Mouse (Mus musculus) liver, postnatal 0 days (tissue): ENCODE measurements around the gene Etv5. TPM values are rescaled to one million over a fixed set of nuclear protein-coding genes. Genes with fewer than 3 reads are reported as not detected.

Experiments used
- ATAC-seq: fragments of 200-750 bp; cut with Nextera tagmentation; 2 replicates; pipeline ENCODE4 v1.8.0; 2017; ENCODE audit warnings: mild to moderate bottlenecking, moderate library complexity
- DNase-seq: peaks from one replicate; pipeline ENCODE4 v3.0.0-alpha.2; 2016
- H3K27ac ChIP-seq: fragments of 300-500 bp; sonication (generic); 2 replicates; pipeline ENCODE4 v1.5.1; 2014; ENCODE audit warnings: antibody characterized with exemption, moderate library complexity, mild to moderate bottlenecking, low read depth
- H3K27me3 ChIP-seq: fragments of 300-500 bp; sonication (generic); 2 replicates; pipeline ENCODE4 v1.6.1; 2014; ENCODE audit warnings: low read length, control low read depth, mixed read lengths; ENCODE audit not compliant: insufficient read depth
- H3K36me3 ChIP-seq: fragments of 300-500 bp; sonication (generic); replicated peaks from 2 replicates; pipeline ENCODE4 v1.6.1; 2014; ENCODE audit warnings: mild to moderate bottlenecking, control low read depth, low read length, moderate library complexity, mixed read lengths; ENCODE audit not compliant: insufficient read depth
- H3K4me1 ChIP-seq: fragments of 300-500 bp; sonication (generic); 2 replicates; pipeline ENCODE4 v1.6.1; 2014; ENCODE audit warnings: antibody characterized with exemption, mild to moderate bottlenecking, control low read depth; ENCODE audit not compliant: insufficient read depth
- H3K4me2 ChIP-seq: fragments of 300-500 bp; sonication (generic); 2 replicates; pipeline ENCODE4 v1.6.1; 2014; ENCODE audit warnings: low read depth, mild to moderate bottlenecking, low read length, moderate library complexity, mixed read lengths
- H3K4me3 ChIP-seq: fragments of 300-500 bp; sonication (generic); 2 replicates; pipeline ENCODE4 v1.5.1; 2014; ENCODE audit warnings: low read depth, low read length
- H3K9ac ChIP-seq: fragments of 300-500 bp; sonication (generic); replicated peaks from 2 replicates; pipeline ENCODE4 v1.6.1; 2014; ENCODE audit warnings: mild to moderate bottlenecking, moderate library complexity
- H3K9me3 ChIP-seq: fragments of 300-500 bp; sonication (generic); 2 replicates; pipeline ENCODE4 v1.6.1; 2016; ENCODE audit warnings: mild to moderate bottlenecking, control low read depth, low read length, mixed read lengths
- CTCF ChIP-seq: sonication (generic); IDR thresholded peaks from 2 replicates; pipeline ENCODE4 v1.5.1; 2016; ENCODE audit warnings: antibody characterized with exemption, low read depth
- EP300 ChIP-seq: IDR thresholded peaks from 2 replicates; pipeline ENCODE4 v1.6.1; 2016; ENCODE audit warnings: antibody characterized with exemption, low read depth, mild to moderate bottlenecking
- WGBS: fragments of 180-500 bp; shearing (Covaris S2); extraction: QIAGEN DNeasy Blood & Tissue Kit; methylation state at CpG from one replicate; pipeline ENCODE4 v1.1.7; 2014; ENCODE audit not compliant: insufficient replicate concordance; 5-methylcytosine and 5-hydroxymethylcytosine counted together
- polyA plus RNA-seq: library from polyadenylated mRNA; unstranded; fragments of >200 nt; fragmentation: Nextera tagmentation; extraction: Ambion mirVana; gene quantifications from 2 replicates; pipeline ENCODE4 v1.2.1, GENCODE M21; 2015

The Etv5 gene
- 2.6 and 2.7 TPM in 2 replicates for polyA plus RNA-seq

GRCm38 (mm10) chr16:22439499-22440177 is at the start of gene Etv5:
Gene Etv5, minus strand, starts transcription at chr16:22439719.
- TF ChIP-seq CTCF, result no peak
- TF ChIP-seq EP300, result peak; percentile 50
- WGBS, result under 1% methylated on average over 63 of the region's 63 CpGs
- Histone ChIP-seq H3K9me3 (no peaks in the 10 kb centered on the region), H3K9ac (peak within 1 kb of the TSS; percentile 77), H3K4me3 (peak within 1 kb of the TSS; percentile 82), H3K27ac (peak within 1 kb of the TSS; percentile 65), H3K27me3 (peaks cover 17% of the 10 kb centered on the region; the same call in 1 of the 2 replicates), H3K4me2 (peak within 1 kb of the TSS; percentile 99), H3K4me1 (peaks cover 26% of the 10 kb centered on the region), H3K36me3 (no peaks in the 10 kb centered on the region)
- DNase-seq (peak; percentile 96), ATAC-seq (peak; percentile 97)

DNA sequence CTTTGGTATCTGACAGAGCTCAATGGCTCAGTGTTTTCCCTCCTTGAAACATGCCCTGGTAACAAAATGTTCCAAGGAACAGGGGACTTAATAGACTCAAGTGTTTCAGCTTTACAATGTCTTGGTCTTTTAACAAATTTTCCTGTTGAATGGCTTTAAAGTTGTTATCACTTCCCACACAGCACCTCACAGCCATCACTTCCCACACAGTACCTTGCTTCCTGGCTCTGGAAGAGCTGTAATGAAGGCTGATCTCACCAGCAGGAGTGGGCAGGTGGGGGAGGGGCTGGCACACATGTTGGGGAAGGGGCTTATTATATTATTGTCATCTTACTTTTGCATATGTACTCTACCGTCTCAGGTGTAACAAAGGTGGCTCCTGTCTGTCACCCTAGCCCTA is 44.4 kb upstream of the Etv5 start:
- Histone ChIP-seq H3K9ac (no peak overlapping the region), H3K9me3 (no peaks in the 10 kb centered on the region), H3K27ac (no peak overlapping the region), H3K4me1 (no peaks in the 10 kb centered on the region), H3K4me2 (no peak overlapping the region), H3K4me3 (no peak overlapping the region), H3K36me3 (no peaks in the 10 kb centered on the region), H3K27me3 (no peaks in the 10 kb centered on the region)
- DNase-seq (no peak), ATAC-seq (no peak)
- TF ChIP-seq EP300 (no peak), CTCF (no peak)
- 73% methylated on average over 1 of the region's 1 CpGs for WGBS

GRCm38 (mm10) chr16:22479322-22479721 is 39.8 kb upstream of the Etv5 start:
- Histone ChIP-seq H3K36me3 (no peaks in the 10 kb centered on the region), H3K9ac (no peak overlapping the region), H3K4me1 (no peaks in the 10 kb centered on the region), H3K4me3 (no peak overlapping the region), H3K4me2 (no peak overlapping the region), H3K27me3 (no peaks in the 10 kb centered on the region), H3K9me3 (no peaks in the 10 kb centered on the region), H3K27ac (no peak overlapping the region)
- TF ChIP-seq EP300, result no peak
- no peak for TF ChIP-seq CTCF
- 41% methylated on average over 8 of the region's 8 CpGs for WGBS
- DNase-seq, result no peak
- no peak for ATAC-seq

DNA sequence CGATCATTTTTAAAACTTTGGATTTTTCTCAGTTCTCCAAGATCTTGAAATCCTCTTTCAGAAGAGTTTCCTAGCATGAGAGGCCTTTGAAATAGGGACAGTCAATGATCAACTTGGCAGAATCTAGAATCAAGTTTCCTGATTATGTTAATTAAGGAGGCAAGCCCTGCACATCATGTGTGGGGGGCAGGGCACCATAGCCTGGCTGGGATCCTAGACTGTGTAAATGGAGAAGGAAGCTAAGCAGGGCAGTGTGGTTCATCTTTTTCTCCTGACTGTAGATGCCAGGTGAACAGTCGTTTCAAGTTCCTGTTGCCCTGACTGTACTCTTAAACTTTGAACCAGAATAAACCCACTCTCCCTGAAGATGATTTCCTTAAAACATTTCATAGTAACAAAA is 32.2 kb upstream of the Etv5 start:
- Histone ChIP-seq H3K4me2 (no peak overlapping the region), H3K9me3 (no peaks in the 10 kb centered on the region), H3K9ac (no peak overlapping the region), H3K4me1 (no peaks in the 10 kb centered on the region), H3K36me3 (no peaks in the 10 kb centered on the region), H3K4me3 (no peak overlapping the region), H3K27ac (no peak overlapping the region), H3K27me3 (no peaks in the 10 kb centered on the region)
- WGBS, result 51% methylated on average over 2 of the region's 2 CpGs
- TF ChIP-seq EP300, result no peak
- TF ChIP-seq CTCF, result no peak
- DNase-seq (no peak), ATAC-seq (no peak)

DNA sequence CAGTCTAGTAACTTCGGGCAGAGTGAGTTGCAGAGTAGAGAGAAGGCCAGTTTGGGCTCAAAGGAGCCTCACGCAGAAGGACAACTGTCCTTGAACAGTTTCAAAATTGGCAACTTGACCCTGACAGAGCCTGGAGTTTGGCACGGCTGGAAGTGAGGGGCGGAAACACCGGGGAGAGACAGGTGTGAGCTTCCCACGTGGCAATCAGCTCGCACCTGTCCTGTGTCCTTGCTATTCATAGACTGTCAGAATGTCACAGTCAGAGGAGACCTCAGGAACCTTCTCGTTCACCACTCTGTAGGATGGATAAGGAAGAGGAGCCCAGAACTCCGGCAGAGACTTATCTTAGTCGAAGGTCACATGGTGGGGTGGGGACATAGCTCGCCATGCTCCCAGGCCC is 29.9 kb upstream of the Etv5 start:
- Histone ChIP-seq H3K36me3 (no peaks in the 10 kb centered on the region), H3K27me3 (no peaks in the 10 kb centered on the region), H3K4me2 (no peak overlapping the region), H3K9ac (no peak overlapping the region), H3K27ac (no peak overlapping the region), H3K4me1 (no peaks in the 10 kb centered on the region), H3K9me3 (no peaks in the 10 kb centered on the region), H3K4me3 (no peak overlapping the region)
- WGBS, result 64% methylated on average over 11 of the region's 11 CpGs
- no peak for TF ChIP-seq EP300
- no peak for TF ChIP-seq CTCF
- DNase-seq (no peak), ATAC-seq (no peak)

- Histone ChIP-seq H3K36me3 (no peaks in the 10 kb centered on the region), H3K4me1 (no peaks in the 10 kb centered on the region), H3K9ac (no peak overlapping the region), H3K4me3 (no peak overlapping the region), H3K27ac (no peak overlapping the region), H3K9me3 (no peaks in the 10 kb centered on the region), H3K27me3 (no peaks in the 10 kb centered on the region), H3K4me2 (no peak overlapping the region)
- DNase-seq (no peak), ATAC-seq (no peak)
- 79% methylated on average over 2 of the region's 2 CpGs for WGBS
- TF ChIP-seq CTCF, result no peak
- no peak for TF ChIP-seq EP300
These were observed 27.6 kb upstream of the Etv5 start for GRCm38 (mm10) chr16:22467111-22467510.

DNA sequence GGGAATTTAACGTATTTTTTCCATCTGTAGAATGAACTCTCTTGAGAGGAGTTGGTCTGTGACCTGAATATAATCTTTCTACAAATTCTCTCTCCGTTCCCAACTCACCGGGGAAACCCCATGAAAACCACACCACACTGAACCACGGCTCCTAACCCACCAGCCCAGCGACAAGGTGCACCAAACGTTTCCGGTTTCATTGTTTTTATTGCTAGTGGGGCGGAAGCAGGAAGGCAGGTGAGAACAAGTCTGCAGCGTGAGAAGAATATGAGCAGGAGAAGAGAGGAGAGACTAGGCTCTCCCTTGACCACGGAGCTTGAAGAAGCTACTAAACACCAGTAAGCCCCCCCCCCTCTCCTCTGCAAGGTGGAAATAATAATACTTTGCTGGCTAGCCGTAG is 26.9 kb upstream of the Etv5 start:
- DNase-seq (no peak), ATAC-seq (no peak)
- Histone ChIP-seq H3K4me3 (no peak overlapping the region), H3K9me3 (no peaks in the 10 kb centered on the region), H3K27me3 (no peaks in the 10 kb centered on the region), H3K4me2 (no peak overlapping the region), H3K27ac (no peak overlapping the region), H3K9ac (no peak overlapping the region), H3K4me1 (no peaks in the 10 kb centered on the region), H3K36me3 (no peaks in the 10 kb centered on the region)
- 72% methylated on average over 11 of the region's 11 CpGs for whole genome bisulfite sequencing
- no peak for TF ChIP-seq CTCF
- no peak for TF ChIP-seq EP300
